Mouse (Mus musculus): Measurements from ENCODE around the gene Apol7c. TPM values are rescaled to one million over a fixed set of nuclear protein-coding genes. Genes with fewer than 3 reads are reported as not detected.
"Not testable (repeated sequence)": the region's sequence is repeated elsewhere in the genome, so short reads cannot be mapped to it uniquely, and the experiment has no call there.

The Apol7c gene
- not detected in 2 replicates for polyA plus RNA-seq (2016; fragmentation: Nextera tagmentation; extraction: Ambion mirVana)

- Histone ChIP-seq H3K4me3 (no peak within 1 kb of the TSS), H3K36me3 (replicated peaks) (no peaks in the 10 kb centered on the region), H3K4me1 (no peaks in the 10 kb centered on the region), H3K27me3 (ENCODE audit: poor library complexity, severe bottlenecking) (no peaks in the 10 kb centered on the region), H3K9me3 (no peaks in the 10 kb centered on the region), H3K27ac (no peak within 1 kb of the TSS)
- no peak for DNase-seq (ENCODE audit: extremely low spot score, low spot score)
Measured at GRCm38 (mm10) chr15:77533216-77533615, at the start of gene Apol7c. TSS of gene Apol7c (minus strand) at chr15:77533316.

GRCm38 (mm10) chr15:77581681-77582080 lies 48.6 kb upstream of the Apol7c start:
- peaks cover 6% of the 10 kb centered on the region for H3K9me3 ChIP-seq
- no peaks in the 10 kb centered on the region for H3K36me3 ChIP-seq (replicated peaks)
- no peaks in the 10 kb centered on the region for H3K4me1 ChIP-seq
- H3K4me3 ChIP-seq = no peak overlapping the region
- no peaks in the 10 kb centered on the region for H3K27me3 ChIP-seq (ENCODE audit: poor library complexity, severe bottlenecking)
- DNase-seq (ENCODE audit: extremely low spot score, low spot score) = no peak
- H3K27ac ChIP-seq = no peak overlapping the region
- WGBS = 70% methylated on average over 1 of the region's 1 CpGs

GRCm38 (mm10) chr15:77579311-77579710 lies 46.2 kb upstream of the Apol7c start:
- H3K36me3 ChIP-seq (replicated peaks) = no peaks in the 10 kb centered on the region
- no peak for DNase-seq (ENCODE audit: extremely low spot score, low spot score)
- no peak overlapping the region for H3K4me3 ChIP-seq
- H3K4me1 ChIP-seq = no peaks in the 10 kb centered on the region
- H3K9me3 ChIP-seq = peaks cover 6% of the 10 kb centered on the region
- no peaks in the 10 kb centered on the region for H3K27me3 ChIP-seq (ENCODE audit: poor library complexity, severe bottlenecking)
- WGBS = 88% methylated on average over 4 of the region's 4 CpGs
- H3K27ac ChIP-seq = no peak overlapping the region

- H3K9me3 ChIP-seq = peaks cover 4% of the 10 kb centered on the region
- no peak for DNase-seq (ENCODE audit: extremely low spot score, low spot score)
Measured at GRCm38 (mm10) chr15:77578801-77579200, 45.7 kb upstream of the Apol7c start.

GRCm38 (mm10) chr15:77563219-77563618 lies 30.1 kb upstream of the Apol7c start:
- DNase-seq (ENCODE audit: extremely low spot score, low spot score) = no peak
- Histone ChIP-seq H3K36me3 (replicated peaks) (no peaks in the 10 kb centered on the region), H3K4me1 (no peaks in the 10 kb centered on the region), H3K27me3 (ENCODE audit: poor library complexity, severe bottlenecking) (no peaks in the 10 kb centered on the region), H3K9me3 (no peaks in the 10 kb centered on the region), H3K27ac (no peak overlapping the region), H3K4me3 (no peak overlapping the region)

More at GRCm38 (mm10) chr15:77578801-77579200, 45.7 kb upstream of the Apol7c start:
- Histone ChIP-seq H3K4me3 (no peak overlapping the region), H3K27me3 (ENCODE audit: poor library complexity, severe bottlenecking) (no peaks in the 10 kb centered on the region), H3K36me3 (replicated peaks) (no peaks in the 10 kb centered on the region), H3K4me1 (no peaks in the 10 kb centered on the region), H3K27ac (no peak overlapping the region)
- WGBS = 90% methylated on average over 2 of the region's 2 CpGs

GRCm38 (mm10) chr15:77561792-77562191 lies 28.7 kb upstream of the Apol7c start, which contains the start of gene 1700025B11Rik:
TSS of gene 1700025B11Rik (minus strand) at chr15:77561892.
- H3K9me3 ChIP-seq = no peaks in the 10 kb centered on the region
- no peaks in the 10 kb centered on the region for H3K27me3 ChIP-seq (ENCODE audit: poor library complexity, severe bottlenecking)
- H3K36me3 ChIP-seq (replicated peaks) = no peaks in the 10 kb centered on the region
- no peak within 1 kb of the TSS for H3K4me3 ChIP-seq
- no peak for DNase-seq (ENCODE audit: extremely low spot score, low spot score)
- H3K27ac ChIP-seq = no peak within 1 kb of the TSS
- no peaks in the 10 kb centered on the region for H3K4me1 ChIP-seq

GRCm38 (mm10) chr15:77539221-77539620 lies 6.1 kb upstream of the Apol7c start:
- not testable (repeated sequence) for H3K4me1 ChIP-seq; H3K27me3 ChIP-seq (ENCODE audit: poor library complexity, severe bottlenecking); H3K36me3 ChIP-seq (replicated peaks); H3K9me3 ChIP-seq; H3K27ac ChIP-seq; H3K4me3 ChIP-seq; DNase-seq (ENCODE audit: extremely low spot score, low spot score)
- WGBS = 47% methylated on average over 1 of the region's 1 CpGs

- H3K36me3 ChIP-seq (replicated peaks); H3K27me3 ChIP-seq (ENCODE audit: poor library complexity, severe bottlenecking); H3K27ac ChIP-seq; H3K9me3 ChIP-seq; H3K4me3 ChIP-seq; H3K4me1 ChIP-seq: not testable (repeated sequence)
- 18% methylated on average over 6 of the region's 6 CpGs for WGBS
- peak; percentile 44 for DNase-seq (ENCODE audit: extremely low spot score, low spot score)
Measured at GRCm38 (mm10) chr15:77523186-77523843, 9.8 kb downstream of the Apol7c start.

GRCm38 (mm10) chr15:77520596-77520995 lies 12.5 kb downstream of the Apol7c start:
- H3K9me3 ChIP-seq; H3K36me3 ChIP-seq (replicated peaks): not testable (repeated sequence)
- 74% methylated on average over 4 of the region's 4 CpGs for WGBS

GRCm38 (mm10) chr15:77507966-77508365 lies 25.1 kb downstream of the Apol7c start, which contains the start of gene Apol11a:
TSS of gene Apol11a (plus strand) at chr15:77508271.
- not testable (repeated sequence) for DNase-seq (ENCODE audit: extremely low spot score, low spot score); H3K36me3 ChIP-seq (replicated peaks)

More at GRCm38 (mm10) chr15:77520596-77520995, 12.5 kb downstream of the Apol7c start:
- H3K4me1 ChIP-seq; H3K27ac ChIP-seq; H3K27me3 ChIP-seq (ENCODE audit: poor library complexity, severe bottlenecking); H3K4me3 ChIP-seq; DNase-seq (ENCODE audit: extremely low spot score, low spot score): not testable (repeated sequence)

GRCm38 (mm10) chr15:77494694-77495093 lies 38.4 kb downstream of the Apol7c start:
- not testable (repeated sequence) for H3K9me3 ChIP-seq; H3K27ac ChIP-seq; H3K27me3 ChIP-seq (ENCODE audit: poor library complexity, severe bottlenecking); H3K4me3 ChIP-seq; DNase-seq (ENCODE audit: extremely low spot score, low spot score); H3K4me1 ChIP-seq; H3K36me3 ChIP-seq (replicated peaks)
- WGBS = 79% methylated on average over 1 of the region's 1 CpGs

More at GRCm38 (mm10) chr15:77507966-77508365, 25.1 kb downstream of the Apol7c start, which contains the start of gene Apol11a:
- H3K4me1 ChIP-seq; H3K4me3 ChIP-seq; H3K27me3 ChIP-seq (ENCODE audit: poor library complexity, severe bottlenecking); H3K27ac ChIP-seq; H3K9me3 ChIP-seq: not testable (repeated sequence)

- DNase-seq (ENCODE audit: extremely low spot score, low spot score); H3K27me3 ChIP-seq (ENCODE audit: poor library complexity, severe bottlenecking); H3K4me1 ChIP-seq; H3K27ac ChIP-seq; H3K4me3 ChIP-seq; H3K9me3 ChIP-seq; H3K36me3 ChIP-seq (replicated peaks): not testable (repeated sequence)
- no CpG with 5 or more reads among the region's 1 CpGs for WGBS
Measured at GRCm38 (mm10) chr15:77493181-77493580, 39.9 kb downstream of the Apol7c start.

- H3K4me3 ChIP-seq = no peak overlapping the region
- H3K27ac ChIP-seq = no peak overlapping the region
- H3K36me3 ChIP-seq (replicated peaks) = no peaks in the 10 kb centered on the region
- 83% methylated on average over 4 of the region's 4 CpGs for WGBS
- H3K4me1 ChIP-seq = no peaks in the 10 kb centered on the region
- H3K27me3 ChIP-seq (ENCODE audit: poor library complexity, severe bottlenecking) = no peaks in the 10 kb centered on the region
- DNase-seq (ENCODE audit: extremely low spot score, low spot score) = no peak
- H3K9me3 ChIP-seq = no peaks in the 10 kb centered on the region
Measured at GRCm38 (mm10) chr15:77482140-77482794, 50.8 kb downstream of the Apol7c start.
